Mouse (Mus musculus) kidney, postnatal 36 days (tissue): ENCODE measurements around the gene Dlgap4.
A peak's percentile ranks its signal among the peaks of the same experiment; 100 is the strongest.

Experiments
- DNase-seq, 2 experiments: peaks; one replicate each; pipeline ENCODE4 v3.0.0; 2021 to 2022; ENCODE audit warnings: mixed read lengths in 2 of 2

The Dlgap4 gene

DNA sequence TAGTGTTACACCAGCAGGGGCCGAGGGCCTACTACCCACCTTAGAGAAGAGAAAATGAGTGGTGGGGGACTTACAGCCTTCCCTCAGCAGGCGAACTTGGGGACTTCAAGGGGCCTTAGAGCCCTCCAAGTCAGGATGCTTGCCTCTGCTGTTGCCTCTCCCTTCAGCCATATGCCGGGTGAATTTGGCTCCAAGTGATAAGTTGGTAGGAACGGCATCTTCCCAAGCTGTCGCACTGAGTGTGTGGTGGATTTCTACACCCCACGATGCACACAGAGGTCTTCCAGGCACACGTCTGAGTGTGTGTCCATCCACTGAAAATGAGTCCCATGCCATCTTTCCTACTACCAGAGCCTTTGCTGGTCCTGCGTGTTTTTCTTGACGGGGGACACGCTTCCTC lies 49.7 kb downstream of the Dlgap4 start:
- no peak for DNase-seq

DNA sequence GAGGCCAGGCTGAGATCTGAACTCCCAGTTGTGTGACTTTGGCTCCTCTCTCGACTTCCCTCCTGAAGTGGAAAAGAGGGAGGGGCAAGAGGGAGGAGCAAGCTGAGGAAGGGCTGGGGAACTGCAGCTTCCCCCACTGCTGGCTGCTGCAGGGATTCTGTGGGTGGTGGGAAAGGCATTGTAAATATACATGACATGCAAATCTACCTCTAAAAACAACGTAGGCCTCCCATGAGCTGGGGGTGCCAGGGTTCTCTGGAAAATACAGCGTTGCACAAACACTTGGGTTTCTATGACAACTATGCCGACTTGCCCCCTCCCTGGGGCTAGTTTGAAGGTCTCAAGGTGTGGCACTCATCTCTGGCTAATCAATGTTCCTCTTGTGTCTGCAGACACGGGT lies 50.9 kb downstream of the Dlgap4 start:
- no peak for DNase-seq

DNA sequence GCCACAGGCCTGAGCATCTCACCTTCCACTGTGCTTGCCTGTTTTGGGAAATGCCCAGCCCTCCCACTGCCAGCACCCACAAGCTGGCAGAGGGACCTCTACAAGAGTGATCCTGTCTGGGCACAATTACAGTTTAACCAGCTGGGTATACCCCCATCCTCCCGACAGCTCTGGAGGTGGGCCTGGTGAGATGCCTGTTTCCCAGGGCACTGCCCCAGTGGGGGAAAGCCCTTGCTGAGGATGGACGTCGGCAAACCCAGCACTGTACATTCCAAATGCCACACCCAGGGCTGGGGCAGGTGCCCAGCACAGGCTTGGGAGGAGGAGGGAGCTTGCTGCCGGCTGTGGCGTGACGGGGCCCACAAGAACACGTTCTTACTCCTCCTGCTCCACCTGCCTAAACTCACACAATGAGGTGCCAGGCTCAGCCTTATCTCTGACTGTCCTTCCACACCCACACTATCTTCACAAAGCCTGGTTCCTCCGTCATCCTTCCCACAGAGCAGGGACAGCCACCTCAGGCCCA lies 51.6 kb downstream of the Dlgap4 start:
- DNase-seq: no peak

DNA sequence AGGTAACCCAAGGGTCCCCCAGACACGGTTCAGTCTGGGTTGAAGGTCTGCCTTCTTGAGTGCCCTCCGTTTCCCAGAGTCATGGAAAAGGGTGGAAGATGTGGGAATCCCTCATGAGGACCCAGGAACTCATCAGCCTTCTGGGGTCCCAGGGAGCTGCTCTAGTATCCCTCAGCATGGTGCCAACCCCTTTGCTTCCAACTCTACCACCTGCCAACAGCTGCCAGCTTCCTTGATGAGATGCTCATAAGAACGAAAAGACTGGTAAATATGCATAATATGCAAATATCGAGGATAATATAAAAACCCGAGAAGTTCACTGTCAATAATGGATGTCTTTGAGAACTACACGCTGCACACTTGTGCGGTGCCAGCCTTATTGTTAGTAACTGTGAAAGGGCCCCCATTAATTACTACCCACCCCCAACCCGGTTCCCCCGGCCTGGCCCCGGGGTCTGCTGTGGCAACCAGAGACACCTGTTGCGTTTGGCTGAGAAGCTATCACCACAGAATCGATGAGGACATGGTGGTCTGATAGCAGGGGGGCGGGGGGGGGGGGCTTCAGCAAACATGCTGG lies 52.2 kb downstream of the Dlgap4 start:
- no peak for DNase-seq

DNA sequence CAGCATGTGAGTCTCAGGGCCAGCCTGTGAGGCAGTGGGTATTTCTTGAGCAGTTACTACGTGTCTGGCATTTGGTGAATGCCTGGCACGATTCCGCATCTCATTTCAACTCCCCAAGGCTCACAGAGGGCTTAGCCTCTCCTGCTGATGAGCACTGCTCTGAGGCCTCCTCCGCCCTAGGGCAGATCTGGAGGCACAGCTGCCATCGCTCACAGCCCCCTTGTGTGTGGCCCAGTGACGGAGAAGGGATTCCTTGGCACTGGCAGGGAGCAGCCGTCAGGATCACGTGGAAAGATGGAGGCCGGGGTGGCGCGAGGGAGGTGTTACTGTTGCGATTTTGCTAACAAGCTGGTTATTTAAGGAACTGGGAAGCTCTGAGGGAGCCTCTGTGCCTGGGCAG lies 52.7 kb downstream of the Dlgap4 start:
- no peak for DNase-seq

DNA sequence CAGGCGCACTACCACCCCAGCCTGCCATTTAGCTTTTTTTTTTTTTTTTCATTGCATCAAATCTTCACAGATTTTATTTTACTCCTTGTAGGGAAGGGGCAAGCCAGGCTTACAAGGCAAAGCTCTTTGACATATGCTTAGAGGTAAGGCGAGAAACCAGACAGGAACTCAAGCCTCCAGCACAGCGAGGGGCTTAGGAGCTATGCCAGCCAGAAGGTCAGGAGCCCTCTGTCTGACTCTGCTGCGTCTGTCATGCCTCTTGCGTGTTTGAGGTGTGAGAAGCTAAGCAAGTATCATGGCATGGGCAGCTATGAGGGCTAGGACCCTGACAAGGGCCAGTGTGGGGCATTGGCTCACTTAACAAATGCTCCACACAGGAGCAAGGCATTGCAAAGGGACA lies 53.8 kb downstream of the Dlgap4 start:
- no peak for DNase-seq

DNA sequence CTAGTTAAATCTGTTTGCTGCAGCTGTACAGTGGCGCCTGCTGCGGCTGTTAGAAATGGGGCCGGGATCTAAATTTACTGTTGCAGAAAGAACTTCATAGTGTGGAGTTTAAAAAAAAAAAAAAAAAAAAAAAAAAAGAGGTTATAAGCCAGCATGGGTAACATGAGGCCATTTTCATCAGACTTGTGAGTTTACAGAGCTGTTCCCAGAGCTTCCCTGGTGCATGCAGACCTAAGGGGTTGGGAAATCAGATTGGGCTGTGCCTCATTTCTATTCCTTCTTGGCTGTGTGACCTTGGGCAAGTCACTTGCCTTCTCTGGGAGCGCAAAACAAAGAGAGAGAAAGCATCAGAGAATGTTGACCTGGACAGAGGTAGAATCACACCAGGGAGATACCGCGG lies 55.1 kb downstream of the Dlgap4 start:
- DNase-seq: no peak

DNA sequence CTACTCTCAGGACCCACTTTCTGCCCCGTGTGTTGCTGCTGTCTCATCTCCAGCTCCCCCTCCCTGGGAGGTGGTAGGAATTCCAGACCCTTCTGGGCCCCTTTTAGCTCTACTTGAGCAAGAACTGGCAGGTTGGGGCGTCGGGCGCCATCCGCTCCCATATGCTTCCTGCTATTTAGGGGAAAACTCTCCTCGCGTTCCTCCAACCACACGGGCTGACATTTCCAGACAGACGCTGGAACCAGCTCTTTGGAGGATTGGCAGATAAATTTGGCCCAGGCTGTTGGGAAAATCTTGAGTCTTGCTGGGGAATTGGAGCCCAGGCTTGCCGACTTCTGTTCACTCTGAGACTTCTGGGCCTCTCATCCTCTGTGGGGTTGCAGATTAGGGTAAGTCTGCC lies 59.8 kb downstream of the Dlgap4 start:
- no peak for DNase-seq

DNA sequence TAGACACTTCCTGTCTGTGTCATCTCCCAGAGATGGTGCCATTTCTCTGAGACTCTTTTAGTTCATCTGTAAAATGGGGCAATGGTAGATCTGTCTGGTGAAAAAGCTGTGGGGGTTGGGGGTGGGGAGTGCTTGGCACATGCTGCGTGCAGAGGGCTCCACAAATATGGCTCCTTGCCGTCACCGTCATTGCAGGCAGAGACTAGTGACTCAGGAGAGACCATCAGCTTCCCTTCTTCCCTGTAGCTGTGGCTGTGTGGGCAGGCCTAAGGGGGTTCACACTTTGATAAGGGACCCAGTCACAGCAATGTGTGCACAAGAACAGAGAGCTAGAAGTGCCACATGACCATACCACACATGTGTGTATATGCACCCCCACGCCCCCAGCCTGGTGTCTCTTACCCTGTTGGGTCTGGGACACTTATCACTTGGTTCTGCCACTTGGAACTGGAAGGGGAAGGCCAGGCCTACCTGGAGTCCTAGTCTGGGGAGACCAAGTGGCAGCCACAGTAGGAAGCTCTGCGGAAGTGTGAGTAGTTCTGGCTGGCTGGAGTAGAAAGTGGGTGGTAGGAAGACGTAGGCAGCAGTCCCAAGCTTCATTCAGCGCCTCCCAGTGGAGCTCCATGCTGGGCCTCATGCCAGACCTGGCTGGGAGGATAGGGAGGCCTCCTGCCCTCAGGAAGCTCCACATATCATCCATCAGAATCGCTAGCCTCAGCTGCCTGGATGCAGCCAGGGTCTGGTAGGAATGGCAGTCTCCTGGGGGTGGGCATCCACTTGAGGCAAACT lies 60.6 kb downstream of the Dlgap4 start:
- DNase-seq: peak in 1 of 2 experiments; percentile 10

DNA sequence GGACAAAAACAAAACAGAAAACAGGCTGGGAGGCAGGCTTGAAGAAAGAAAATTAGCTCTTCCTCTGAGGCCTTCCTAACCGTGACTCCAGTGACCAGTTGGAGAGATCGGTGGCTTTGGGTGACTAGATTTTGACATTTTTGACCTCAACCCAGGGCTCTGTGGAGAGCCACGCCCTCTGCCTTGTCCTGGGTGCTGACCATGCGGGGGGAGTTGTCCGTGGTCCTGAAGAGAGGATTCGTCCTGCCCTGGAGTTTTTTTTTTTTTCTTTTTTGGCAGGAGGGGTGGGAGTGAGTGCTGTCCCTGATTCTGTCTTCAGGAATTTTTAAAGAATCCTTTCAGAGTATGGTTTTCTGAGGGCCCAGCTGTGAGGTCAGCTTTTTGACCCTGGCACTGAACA lies 63.4 kb downstream of the Dlgap4 start:
- peak; percentile 20 to 67 for DNase-seq

DNA sequence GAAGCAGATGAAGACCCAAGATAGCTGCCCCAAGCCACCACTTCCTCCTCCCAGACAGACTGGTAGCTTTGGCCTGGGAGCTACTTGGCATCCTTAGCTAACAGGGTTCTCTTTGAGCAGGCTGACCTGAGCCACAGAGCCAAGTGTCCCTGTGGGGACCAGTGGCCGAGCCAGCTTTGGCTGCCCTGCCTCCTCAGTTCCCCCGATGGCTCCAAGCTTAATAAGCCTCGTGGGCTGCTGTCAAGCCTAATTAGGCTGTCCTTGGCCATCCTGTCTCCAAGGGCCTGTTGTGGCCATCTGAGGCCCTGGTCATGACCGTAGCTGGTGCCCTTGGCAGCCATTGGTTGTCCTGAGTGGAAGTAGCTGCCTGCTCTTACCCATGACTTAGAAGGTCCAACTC lies 64.6 kb downstream of the Dlgap4 start:
- no peak for DNase-seq

DNA sequence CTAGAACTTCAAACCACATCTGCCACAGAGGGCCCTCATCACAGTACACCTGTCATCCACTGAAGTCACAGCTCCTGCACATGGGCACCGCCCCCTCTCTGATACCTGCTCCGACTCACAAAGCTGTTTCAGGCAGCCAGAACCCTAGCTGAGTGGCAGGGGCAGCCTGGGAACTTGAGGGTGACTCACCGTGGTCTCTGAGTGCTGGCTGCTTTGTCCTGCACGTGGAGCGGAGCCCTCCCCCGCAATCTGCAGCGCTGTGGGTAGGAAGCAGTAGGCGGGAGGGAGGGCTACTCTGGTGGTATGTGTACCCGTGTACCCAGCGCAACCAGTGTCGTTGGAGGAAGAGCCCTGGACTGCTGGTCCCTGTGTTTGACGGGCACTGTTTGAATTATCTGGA lies 69.5 kb downstream of the Dlgap4 start:
- no peak for DNase-seq

DNA sequence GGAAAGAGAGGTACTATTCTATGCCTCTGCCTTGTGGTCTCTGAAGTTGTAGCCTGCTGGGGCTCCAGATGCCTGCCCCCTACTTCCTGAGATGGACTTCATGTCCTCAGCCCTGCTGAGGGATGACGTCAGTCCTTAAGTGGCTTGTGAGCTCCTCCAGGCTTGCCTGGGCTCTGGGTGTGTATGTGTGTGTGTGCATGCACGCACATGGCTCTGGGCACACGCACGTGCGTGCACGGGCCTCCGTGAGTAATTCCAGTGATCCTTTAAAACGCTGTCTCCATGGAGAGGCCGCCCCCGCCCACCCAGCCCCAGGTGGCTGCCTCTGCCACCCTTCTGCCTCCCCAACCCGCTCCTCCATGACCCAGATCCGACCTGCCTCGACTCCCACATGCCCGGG lies 72.5 kb downstream of the Dlgap4 start:
- no peak for DNase-seq

DNA sequence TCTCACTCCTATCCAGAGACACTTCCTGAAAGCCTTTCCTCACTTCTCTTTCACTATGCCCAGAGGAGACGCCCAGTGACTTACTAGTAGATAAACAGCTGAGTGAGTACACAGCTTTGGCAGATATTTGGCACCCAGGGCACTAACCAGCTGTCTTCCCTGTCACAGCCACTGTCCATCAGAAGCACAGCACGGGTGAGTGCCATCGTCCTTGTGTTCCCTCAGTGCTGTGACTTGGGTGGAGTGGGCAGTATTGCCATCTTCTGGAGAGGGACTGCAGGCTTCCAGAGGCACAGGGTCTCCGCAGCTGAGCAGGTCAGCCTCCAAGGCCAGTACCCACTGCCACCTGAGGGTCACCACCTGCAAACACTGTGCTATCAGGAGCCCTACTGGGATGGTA lies 73.2 kb downstream of the Dlgap4 start:
- no peak for DNase-seq

DNA sequence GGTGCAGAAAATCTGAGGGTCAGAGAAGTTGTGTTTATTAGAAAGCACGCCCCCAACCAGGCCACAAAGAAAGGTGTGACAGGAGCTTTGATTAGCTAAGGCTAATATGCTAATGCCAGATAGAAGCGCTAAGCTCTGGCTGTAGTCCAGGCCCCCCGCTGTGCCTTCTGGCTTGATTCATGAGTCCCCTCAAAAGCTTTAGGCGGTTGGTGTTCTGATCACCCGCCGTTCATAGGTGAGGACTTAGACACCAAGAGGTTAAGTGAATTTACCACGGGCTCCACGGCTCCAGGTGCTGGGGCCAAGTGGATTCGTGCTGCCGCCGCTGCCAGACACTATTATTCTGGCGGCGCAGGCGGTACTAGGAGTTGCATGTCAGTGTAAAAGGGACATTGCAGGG lies 75.1 kb downstream of the Dlgap4 start:
- peak in 1 of 2 experiments; percentile 13 for DNase-seq

DNA sequence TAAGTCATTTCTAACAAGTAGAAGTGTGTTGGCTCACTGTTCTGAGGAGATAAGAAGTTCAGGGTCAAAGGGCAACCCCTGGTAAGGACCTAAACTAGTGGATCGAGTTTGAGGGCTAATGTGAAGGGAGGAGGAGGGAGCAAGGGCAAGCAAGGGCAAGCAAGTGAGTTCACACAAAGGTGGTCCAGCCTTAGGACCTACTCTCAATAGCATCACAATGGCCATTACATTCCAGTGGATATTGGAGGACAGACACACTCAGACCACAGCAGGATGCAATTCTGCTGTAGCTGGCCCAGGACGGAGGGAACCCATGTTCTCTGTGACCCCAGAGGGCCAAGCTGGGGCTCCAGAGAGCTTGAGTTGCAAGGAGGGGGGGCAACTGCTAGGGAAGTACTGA lies 77.3 kb downstream of the Dlgap4 start:
- DNase-seq: no peak

DNA sequence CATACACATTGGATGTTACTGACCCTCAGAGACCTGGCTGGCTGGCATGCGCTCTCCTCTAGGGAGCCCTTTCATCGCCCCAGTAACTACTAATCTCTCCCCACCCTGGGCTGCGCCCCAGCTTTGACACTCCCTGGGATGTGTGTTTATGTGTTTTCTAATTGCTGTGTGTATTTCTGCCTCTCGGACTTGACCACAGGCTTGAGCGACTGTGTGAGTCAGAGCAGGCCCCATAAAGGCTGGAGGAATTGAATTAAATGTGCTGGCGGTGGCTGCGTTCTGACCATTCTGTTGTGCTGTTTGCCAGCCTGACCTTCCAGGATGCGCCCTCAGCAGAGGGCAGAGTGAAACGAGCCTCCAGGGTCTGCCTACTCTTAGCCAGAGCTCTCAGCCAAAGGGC lies 78.2 kb downstream of the Dlgap4 start:
- no peak for DNase-seq

DNA sequence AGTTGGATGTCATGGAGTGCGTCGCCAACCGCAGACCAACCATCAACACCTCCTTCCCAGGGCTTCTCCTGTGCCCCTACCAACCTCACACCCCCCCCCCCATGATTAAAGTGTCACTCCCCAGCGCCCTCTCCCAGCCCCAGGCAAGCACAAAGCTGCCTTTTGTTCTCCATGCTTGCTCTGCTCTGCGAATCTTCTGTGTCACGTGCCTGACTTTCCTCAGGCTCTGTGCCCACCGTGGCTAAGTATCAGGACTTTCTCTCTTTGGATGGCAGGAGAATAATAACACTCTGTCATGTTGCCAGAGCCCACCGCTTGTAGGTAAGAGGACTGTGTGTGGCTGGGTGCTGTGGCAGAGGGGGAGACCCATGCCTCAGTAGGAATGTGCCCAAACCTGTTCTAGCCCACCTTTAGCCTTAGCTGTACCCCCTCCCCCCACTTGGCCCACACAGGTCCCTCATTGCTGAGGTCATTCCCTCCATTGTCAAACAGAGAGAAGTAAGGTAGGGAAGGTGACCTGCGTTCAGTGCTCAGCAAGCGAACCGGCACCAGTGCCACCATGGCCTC lies 79.8 kb downstream of the Dlgap4 start:
- no peak for DNase-seq

DNA sequence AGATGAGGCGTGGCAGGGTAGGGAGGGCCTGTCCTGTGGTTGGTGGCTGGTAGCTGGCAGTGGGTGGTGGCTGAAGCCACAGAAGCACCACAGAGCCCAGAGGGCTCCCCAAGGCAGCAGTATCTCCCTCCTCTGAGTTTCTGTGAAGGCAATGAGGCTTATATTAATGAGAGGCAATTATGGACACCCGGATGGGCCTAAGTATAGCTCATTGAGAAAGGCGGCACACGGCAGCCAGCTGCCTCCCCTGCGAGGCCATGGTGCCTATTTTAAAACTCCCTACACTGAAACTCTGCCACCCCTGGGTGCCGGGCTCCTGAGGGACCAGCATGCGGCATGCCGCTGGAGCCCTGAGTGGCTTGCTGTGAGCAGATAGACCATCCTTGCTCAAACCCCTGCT lies 83.8 kb downstream of the Dlgap4 start:
- no peak for DNase-seq

DNA sequence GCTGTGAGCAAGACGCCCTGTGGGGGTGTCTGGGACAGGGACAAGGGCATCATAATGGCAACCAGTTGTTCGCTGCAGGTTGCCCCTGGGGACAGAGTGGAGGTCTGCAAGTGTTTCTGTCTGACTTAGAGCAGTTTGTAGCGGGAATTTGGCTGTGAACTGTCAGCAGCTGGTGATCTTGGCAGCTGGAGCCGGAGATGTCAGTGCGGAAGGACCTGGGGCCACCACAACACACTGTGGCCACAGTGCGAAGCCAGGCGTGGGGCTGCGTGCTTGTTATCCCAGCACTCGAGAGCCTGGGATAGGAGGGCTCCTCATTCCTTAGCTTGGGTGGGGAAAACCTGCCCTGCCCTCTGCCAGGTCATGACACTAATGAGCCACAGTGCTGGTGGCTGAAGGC lies 84.7 kb downstream of the Dlgap4 start:
- no peak for DNase-seq

DNA sequence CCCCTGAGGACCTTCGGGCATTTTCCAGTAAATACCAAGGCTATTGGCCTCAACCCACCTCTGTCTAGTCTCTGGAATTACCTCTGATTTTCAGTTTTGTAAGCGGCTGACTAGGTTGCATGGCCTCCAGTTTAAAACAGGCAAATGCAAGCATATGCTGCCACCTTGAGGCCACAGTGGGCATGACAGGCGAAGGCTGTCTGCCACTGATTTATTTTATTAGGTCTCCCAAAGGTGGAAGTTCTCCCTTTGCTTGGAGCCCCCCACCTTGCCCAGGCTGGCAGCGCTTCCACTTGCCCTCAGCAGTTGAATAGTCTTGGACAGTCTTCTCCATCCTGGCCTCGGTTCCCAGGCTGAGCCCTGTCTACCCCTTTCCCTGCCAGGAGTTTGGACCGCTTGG lies 92.0 kb downstream of the Dlgap4 start:
- DNase-seq: peak; percentile 64 to 88

DNA sequence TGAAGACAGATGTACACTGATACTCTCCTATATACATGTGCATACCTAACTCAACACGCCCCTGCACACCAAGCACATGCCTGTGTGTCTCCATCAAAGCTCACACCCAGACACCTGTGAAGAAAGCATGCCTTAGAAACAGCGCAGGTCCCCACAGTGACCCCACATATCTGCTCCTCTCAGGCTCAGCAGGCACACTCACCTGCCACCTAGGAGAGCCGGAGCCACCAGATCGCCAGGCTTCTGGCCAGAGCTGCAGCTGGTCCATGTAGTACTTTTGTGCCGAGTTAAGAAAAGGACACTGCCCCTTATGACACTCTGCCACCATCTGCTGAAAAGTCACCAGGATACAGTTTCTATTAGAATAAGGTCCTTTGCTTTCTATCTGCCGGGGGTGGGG lies 103.2 kb downstream of the Dlgap4 start:
- no peak for DNase-seq

DNA sequence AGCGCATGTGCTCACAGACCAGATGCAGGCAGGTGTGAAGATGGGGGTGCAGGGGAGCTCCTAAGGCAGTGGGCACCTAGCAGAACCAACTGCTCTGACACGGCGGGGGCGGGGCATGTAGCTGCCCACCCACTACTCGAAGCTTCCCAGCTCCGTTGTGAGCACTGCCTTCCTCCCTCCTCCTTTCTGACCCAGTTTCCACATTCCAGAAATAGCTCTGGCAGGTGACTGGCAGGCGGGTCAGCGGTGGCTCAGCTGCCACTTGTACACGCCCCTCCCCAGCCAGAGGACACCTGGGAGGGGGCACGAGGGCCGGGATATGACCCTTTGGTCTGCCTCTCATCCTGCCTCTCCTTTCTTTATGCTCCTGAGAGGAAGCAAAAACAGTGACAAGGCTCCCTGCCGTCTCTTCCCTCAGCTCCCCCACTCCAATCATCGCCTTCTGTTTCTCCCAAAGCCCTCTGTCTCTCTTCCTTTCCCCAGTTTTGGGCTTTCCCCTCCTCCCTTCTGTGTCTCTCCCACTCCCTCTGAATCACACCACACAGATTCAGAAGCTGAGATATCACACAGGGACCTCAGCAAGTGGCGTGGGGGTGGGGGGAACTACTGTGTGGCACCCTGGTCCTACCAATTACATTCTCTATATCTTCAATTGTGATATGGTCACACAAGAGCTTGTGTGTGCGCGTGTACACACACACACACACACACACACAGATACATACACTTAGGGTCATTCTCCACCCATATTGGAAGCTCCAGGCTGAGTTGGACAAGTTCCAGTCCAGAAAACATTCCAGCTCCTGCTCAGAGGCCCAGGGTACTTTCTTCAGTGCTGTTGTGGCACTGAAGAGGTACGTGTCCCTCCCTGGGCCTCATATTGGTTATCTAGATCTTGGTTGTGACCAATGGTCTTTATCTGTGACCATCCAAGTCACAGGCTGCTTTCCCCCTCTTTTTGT lies 104.1 kb downstream of the Dlgap4 start:
- peak; percentile 75 to 79 for DNase-seq
